Mouse (Mus musculus) thymus, adult 2 months (tissue): ENCODE measurements around the gene Camk2n1. TPM values are rescaled to one million over a fixed set of nuclear protein-coding genes. Genes with fewer than 3 reads are reported as not detected.

Experiments used
- DNase-seq: peaks from one replicate; pipeline ENCODE4 v3.0.0; 2021
- H3K27ac ChIP-seq: fragments of 200-500 bp; 2 replicates; pipeline ENCODE4 v1.5.1; 2012; ENCODE audit warnings: low read length, control low read depth; ENCODE audit not compliant: control insufficient read depth, insufficient read depth
- H3K27me3 ChIP-seq: fragments of 200-500 bp; 2 replicates; pipeline ENCODE4 v1.6.1; 2012; ENCODE audit warnings: mild to moderate bottlenecking, low read length, moderate library complexity, mixed read lengths; ENCODE audit not compliant: control insufficient read depth, insufficient read depth
- H3K36me3 ChIP-seq: fragments of 200-500 bp; 2 replicates; pipeline ENCODE4 v1.6.1; 2012; ENCODE audit warnings: mild to moderate bottlenecking, low read length, moderate library complexity; ENCODE audit not compliant: control insufficient read depth, insufficient read depth
- H3K4me1 ChIP-seq: fragments of 200-500 bp; replicated peaks from 2 replicates; pipeline ENCODE4 v1.6.1; 2012; ENCODE audit warnings: low read length; ENCODE audit not compliant: control insufficient read depth, insufficient read depth
- H3K4me3 ChIP-seq: fragments of 200-500 bp; 2 replicates; pipeline ENCODE4 v1.5.1; 2012; ENCODE audit warnings: mild to moderate bottlenecking, low read length, control low read depth, moderate library complexity; ENCODE audit not compliant: control insufficient read depth, insufficient read depth
- CTCF ChIP-seq: fragments of 200-500 bp; IDR thresholded peaks from 2 replicates; pipeline ENCODE4 v1.5.1; 2012; ENCODE audit warnings: mild to moderate bottlenecking, control low read depth, low read length, moderate library complexity, borderline replicate concordance; ENCODE audit not compliant: control insufficient read depth, poor library complexity, insufficient read depth; ENCODE audit errors: extremely low read depth
- POLR2A ChIP-seq: fragments of 200-500 bp; IDR thresholded peaks from 2 replicates; pipeline ENCODE4 v1.6.1; 2012; ENCODE audit warnings: mild to moderate bottlenecking, low read length, control low read depth, moderate library complexity; ENCODE audit not compliant: control insufficient read depth, poor library complexity, insufficient read depth; ENCODE audit errors: extremely low read depth
- WGBS: fragments of 180-500 bp; shearing (Covaris S2); methylation state at CpG from one replicate; pipeline ENCODE4 v1.1.7; 2018; 5-methylcytosine and 5-hydroxymethylcytosine counted together
- polyA plus RNA-seq: library from polyadenylated mRNA; depleted of rRNA; stranded (reverse); fragments of >200 nt; gene quantifications from 2 replicates; pipeline ENCODE4 v1.2.3, GENCODE M21; 2012

The Camk2n1 gene
- polyA plus RNA-seq, 1 experiment: 2.2 TPM

DNA sequence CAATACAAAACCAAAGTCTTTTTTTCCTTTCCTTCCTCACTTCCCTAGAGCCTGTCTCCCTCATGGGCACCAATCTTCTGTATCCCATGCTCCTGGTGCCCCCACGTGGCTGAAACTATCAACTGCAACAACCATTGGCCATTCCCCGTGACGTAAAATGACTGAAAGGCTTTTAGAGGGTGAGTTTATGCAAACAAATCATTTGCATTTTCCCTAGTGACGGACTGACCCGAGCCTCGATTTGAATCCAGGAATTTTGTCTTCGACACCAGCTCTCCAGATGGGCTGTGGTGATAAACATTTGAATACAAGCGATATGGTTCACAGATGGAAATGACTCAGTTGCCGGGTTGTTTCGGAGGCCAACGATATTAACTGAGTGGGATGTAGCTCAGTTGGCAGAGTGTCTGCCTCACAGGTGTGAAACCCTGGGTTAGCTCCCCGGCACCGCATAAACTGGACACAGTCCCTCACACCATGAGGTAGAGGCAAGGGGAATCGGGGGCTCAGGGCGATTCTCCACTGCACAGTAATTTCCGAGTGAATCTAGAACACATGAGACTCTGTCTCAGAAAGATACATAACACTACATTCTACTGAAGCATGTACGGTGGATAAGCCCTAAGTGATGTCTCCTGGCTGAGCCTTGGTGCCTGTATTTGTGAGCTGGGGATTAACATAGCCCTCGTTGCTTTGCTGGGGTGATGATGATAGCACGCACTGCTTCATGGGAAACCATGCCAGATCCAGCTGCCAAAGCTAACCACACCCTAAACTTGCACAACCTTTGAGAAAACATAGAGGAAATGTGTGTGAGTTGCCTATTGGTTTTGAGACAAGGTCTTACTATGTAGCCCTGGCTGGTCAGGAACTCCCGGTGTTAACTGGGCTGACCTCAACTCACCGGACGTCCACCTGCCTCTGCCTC lies 27.1 kb upstream of the Camk2n1 start:
- DNase-seq: peak; percentile 68
- no peaks in the 10 kb centered on the region for H3K4me1 ChIP-seq
- no peaks in the 10 kb centered on the region for H3K36me3 ChIP-seq
- 43% methylated on average over 22 of the region's 22 CpGs for WGBS
- H3K27me3 ChIP-seq: no peaks in the 10 kb centered on the region; the same call in 1 of the 2 replicates
- H3K27ac ChIP-seq: no peak overlapping the region
- TF ChIP-seq CTCF (no peak), POLR2A (no peak)
- H3K4me3 ChIP-seq: no peak overlapping the region

DNA sequence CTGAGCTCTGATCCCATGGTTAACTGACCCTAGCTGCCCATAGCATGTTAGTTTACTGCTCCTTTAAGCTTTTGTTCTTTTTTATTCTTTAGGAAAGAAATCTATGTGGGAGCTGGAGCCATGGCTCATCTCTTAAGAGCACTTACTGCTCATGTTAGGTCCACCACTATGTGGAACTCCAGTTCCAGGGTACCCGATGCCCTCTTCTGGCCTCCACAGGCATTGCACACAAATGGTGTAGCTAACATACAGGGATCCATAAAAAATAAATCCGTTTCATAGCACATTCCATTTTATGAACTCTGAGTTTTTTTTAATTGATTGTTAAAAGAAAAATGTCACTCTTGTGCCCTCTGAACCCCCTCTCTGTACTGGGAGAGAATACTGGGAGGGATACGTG lies 24.3 kb upstream of the Camk2n1 start:
- peak; percentile 48 for DNase-seq
- no peaks in the 10 kb centered on the region for H3K36me3 ChIP-seq
- WGBS: 48% methylated on average over 3 of the region's 3 CpGs
- H3K4me3 ChIP-seq: no peak overlapping the region
- no peak overlapping the region for H3K27ac ChIP-seq
- TF ChIP-seq CTCF (no peak), POLR2A (no peak)
- H3K4me1 ChIP-seq: peaks cover 4% of the 10 kb centered on the region
- no peaks in the 10 kb centered on the region; the same call in 1 of the 2 replicates for H3K27me3 ChIP-seq

DNA sequence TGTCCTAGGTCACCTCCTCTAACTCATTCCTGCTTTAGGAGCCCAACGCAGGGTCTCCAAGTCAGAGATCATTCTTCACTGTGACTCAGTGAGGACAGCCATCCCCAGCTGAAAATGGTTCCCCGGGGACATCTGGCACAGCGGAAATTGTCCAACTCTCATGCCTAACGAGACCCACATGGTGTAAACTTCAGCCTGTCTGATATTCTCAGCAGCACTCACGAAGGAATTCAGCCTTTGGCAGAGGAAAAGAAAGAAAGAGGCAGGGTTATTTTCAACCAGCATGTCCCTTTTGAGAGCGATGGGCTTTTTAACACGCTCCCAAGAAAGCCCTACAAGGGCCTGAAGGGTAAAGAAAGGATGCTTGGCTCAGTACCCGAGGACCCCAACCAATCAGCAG lies 22.8 kb upstream of the Camk2n1 start:
- no peaks in the 10 kb centered on the region; the same call in 1 of the 2 replicates for H3K27me3 ChIP-seq
- H3K4me3 ChIP-seq: no peak overlapping the region
- H3K4me1 ChIP-seq: peaks cover 8% of the 10 kb centered on the region
- DNase-seq: no peak
- TF ChIP-seq POLR2A: no peak
- no peak for TF ChIP-seq CTCF
- H3K27ac ChIP-seq: no peak overlapping the region
- no peaks in the 10 kb centered on the region for H3K36me3 ChIP-seq
- WGBS: 64% methylated on average over 8 of the region's 8 CpGs

GRCm38 (mm10) chr4:138434347-138435316 lies 19.5 kb upstream of the Camk2n1 start, which contains the start of gene Mul1:
TSS of gene Mul1 (plus strand) at chr4:138434671.
- under 1% methylated on average over 64 of the region's 64 CpGs for WGBS
- peak within 1 kb of the TSS; percentile 98 for H3K4me3 ChIP-seq
- TF ChIP-seq POLR2A (peak; percentile 77), CTCF (peak; percentile 23; the same call in 1 of the 2 replicates)
- DNase-seq: peak; percentile 95
- H3K27ac ChIP-seq: peak within 1 kb of the TSS; percentile 22; the same call in 1 of the 2 replicates
- H3K4me1 ChIP-seq: peaks cover 8% of the 10 kb centered on the region
- peaks cover 3% of the 10 kb centered on the region; the same call in 1 of the 2 replicates for H3K36me3 ChIP-seq
- no peaks in the 10 kb centered on the region; the same call in 1 of the 2 replicates for H3K27me3 ChIP-seq

GRCm38 (mm10) chr4:138440062-138440461 lies 14.1 kb upstream of the Camk2n1 start:
- Histone ChIP-seq H3K4me3 (no peak overlapping the region), H3K4me1 (peaks cover 2% of the 10 kb centered on the region; the same call in 1 of the 2 replicates), H3K36me3 (peaks cover 11% of the 10 kb centered on the region), H3K27ac (no peak overlapping the region), H3K27me3 (no peaks in the 10 kb centered on the region)
- 62% methylated on average over 3 of the region's 3 CpGs for WGBS
- DNase-seq: no peak
- TF ChIP-seq POLR2A: no peak
- no peak for TF ChIP-seq CTCF

DNA sequence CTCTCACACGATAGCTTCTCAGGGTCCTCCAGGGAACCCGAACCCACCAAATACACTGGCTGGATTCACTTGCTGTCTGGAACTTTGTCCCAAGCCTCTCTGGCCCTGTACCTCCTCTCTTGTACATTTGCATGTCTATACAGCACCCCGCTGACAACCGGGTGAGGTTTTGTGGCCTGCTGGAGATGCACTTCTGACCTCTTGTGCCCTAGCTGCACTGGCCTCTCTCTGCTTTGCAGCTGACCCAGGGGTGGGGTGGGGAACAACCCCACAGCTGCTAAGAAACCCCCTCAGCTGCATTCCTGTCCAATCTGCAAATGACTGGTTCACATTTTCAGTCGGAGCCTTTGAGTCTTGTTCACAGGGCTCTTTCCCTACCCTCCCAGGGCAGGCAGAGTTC lies 9.2 kb upstream of the Camk2n1 start:
- Histone ChIP-seq H3K27me3 (no peaks in the 10 kb centered on the region; the same call in 1 of the 2 replicates), H3K4me3 (no peak overlapping the region), H3K4me1 (0 out of 2 replicates have a peak, but pooled peaks cover 2% of the 10 kb centered on the region), H3K27ac (no peak overlapping the region), H3K36me3 (peaks cover 8% of the 10 kb centered on the region)
- 38% methylated on average over 5 of the region's 5 CpGs for WGBS
- TF ChIP-seq CTCF (no peak), POLR2A (no peak)
- no peak for DNase-seq
